Mouse (Mus musculus): ENCODE measurements around the gene Rorc. TPM values are rescaled to one million over a fixed set of nuclear protein-coding genes. Genes with fewer than 3 reads are reported as not detected.

Rorc gene
- 1.4 TPM for polyA plus RNA-seq (2015; fragmentation: Illumina TruSeq; extraction: RNeasy Lipid Tissue Mini Kit (QIAGEN cat#74804); ENCODE audit: insufficient read depth, low replicate concordance)

DNA sequence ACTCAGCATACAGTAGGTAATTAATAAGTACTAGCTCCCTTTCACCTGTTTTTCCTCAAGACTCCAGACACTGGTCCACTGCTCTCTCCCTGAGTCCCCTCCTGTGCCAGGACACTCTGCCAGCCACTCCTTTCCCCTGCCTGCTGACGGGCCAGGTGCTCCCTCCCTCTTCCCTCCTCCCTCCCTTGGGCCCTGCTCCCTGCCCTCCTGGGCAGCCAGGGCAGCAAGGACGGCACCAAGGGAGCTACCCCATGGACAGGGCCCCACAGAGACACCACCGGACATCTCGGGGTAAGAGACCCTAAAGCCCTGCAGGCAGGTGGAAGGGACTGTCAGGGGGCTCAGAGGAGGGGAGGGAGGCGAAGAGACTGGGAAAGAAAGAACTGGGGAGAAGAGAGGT is at the start of gene Rorc:
Gene Rorc (plus strand): TSS at position 154 of the 400 bp plus-strand sequence.

DNA sequence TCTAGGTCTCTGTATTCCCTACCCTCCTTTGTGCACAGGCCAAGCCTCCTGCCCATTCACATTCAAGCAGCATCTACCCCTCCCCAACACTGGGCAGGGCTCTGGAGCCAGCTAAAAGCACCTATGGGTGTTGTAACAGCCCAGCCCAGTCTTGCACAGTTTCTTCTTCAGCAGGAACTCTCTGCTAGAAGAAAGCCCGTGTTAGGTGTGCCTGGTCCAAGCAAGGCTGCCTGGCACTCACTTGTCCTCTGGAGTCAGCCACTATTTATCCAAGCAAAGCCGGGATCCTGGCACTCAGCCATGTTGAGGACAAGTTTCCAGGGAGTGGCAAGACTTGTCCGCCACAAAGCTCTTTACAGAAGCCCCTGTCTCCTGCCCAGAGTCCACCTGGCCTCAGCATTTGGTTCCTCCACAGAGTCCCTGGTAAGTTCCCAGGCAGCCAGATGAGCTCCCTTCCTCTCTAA is 30.6 kb upstream of the Rorc start, which contains the start of gene Them5:
Gene Them5 (plus strand): TSS at position 141 of the 464 bp plus-strand sequence.

DNA sequence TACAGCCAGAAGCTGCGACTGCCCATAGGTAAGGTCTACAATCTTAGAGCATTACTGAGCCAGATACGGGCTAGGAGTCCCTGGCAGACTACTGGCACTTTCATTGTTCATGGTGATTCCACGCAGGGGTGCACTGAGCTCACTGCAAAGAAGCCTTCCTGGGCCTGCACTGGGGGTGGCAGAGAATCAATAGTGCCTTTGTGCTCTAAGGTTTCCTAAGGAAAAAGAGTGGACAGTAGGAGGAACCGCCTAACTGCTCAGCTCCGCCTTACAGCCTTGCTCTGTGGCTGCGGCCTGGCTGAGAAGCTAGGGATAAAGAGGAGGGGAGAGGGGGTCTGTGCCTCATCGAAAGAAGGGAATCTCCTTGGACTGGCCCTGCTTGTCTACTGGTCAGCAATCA is 10.5 kb upstream of the Rorc start, which contains the start of gene C2cd4d:
Gene C2cd4d (plus strand): TSS at position 301 of the 400 bp plus-strand sequence.

GRCm38 (mm10) chr3:94398217-94398616 is 25.6 kb downstream of the Rorc start, which contains the start of gene Lingo4:
TSS of gene Lingo4 (plus strand) at chr3:94398517.

GRCm38 (mm10) chr3:94413031-94413679 is 40.6 kb downstream of the Rorc start, which contains the start of gene Tdrkh:
TSS of gene Tdrkh (plus strand) at chr3:94413273.

GRCm38 (mm10) chr3:94442951-94443596 is 70.5 kb downstream of the Rorc start, which contains the start of gene Mrpl9:
TSS of gene Mrpl9 (plus strand) at chr3:94443318.

GRCm38 (mm10) chr3:94443597-94443964 is 71.0 kb downstream of the Rorc start, which contains the start of gene Oaz3:
TSS of gene Oaz3 (minus strand) at chr3:94443915.

Other genes starting within 250 kb of the Rorc start
- not detected for gene Gm10696, start 194.6 kb upstream of the Rorc start, polyA plus RNA-seq (2015; fragmentation: Illumina TruSeq; extraction: RNeasy Lipid Tissue Mini Kit (QIAGEN cat#74804); ENCODE audit: insufficient read depth, low replicate concordance)
- gene Gm5286, start 176.1 kb upstream of the Rorc start, polyA plus RNA-seq (2015; fragmentation: Illumina TruSeq; extraction: RNeasy Lipid Tissue Mini Kit (QIAGEN cat#74804); ENCODE audit: insufficient read depth, low replicate concordance) = not detected
- not detected for gene Gm4778, start 108.8 kb upstream of the Rorc start, polyA plus RNA-seq (2015; fragmentation: Illumina TruSeq; extraction: RNeasy Lipid Tissue Mini Kit (QIAGEN cat#74804); ENCODE audit: insufficient read depth, low replicate concordance)
- 6.1 TPM for gene Them4, start 62.7 kb upstream of the Rorc start, polyA plus RNA-seq (2015; fragmentation: Illumina TruSeq; extraction: RNeasy Lipid Tissue Mini Kit (QIAGEN cat#74804); ENCODE audit: insufficient read depth, low replicate concordance)
- not detected for gene Them5, start 30.7 kb upstream of the Rorc start, polyA plus RNA-seq (2015; fragmentation: Illumina TruSeq; extraction: RNeasy Lipid Tissue Mini Kit (QIAGEN cat#74804); ENCODE audit: insufficient read depth, low replicate concordance)
- gene C2cd4d, start 10.4 kb upstream of the Rorc start, polyA plus RNA-seq (2015; fragmentation: Illumina TruSeq; extraction: RNeasy Lipid Tissue Mini Kit (QIAGEN cat#74804); ENCODE audit: insufficient read depth, low replicate concordance) = not detected
- 0.23 TPM for gene Lingo4, start 25.7 kb downstream of the Rorc start, polyA plus RNA-seq (2015; fragmentation: Illumina TruSeq; extraction: RNeasy Lipid Tissue Mini Kit (QIAGEN cat#74804); ENCODE audit: insufficient read depth, low replicate concordance)
- gene Tdrkh, start 40.5 kb downstream of the Rorc start, polyA plus RNA-seq (2015; fragmentation: Illumina TruSeq; extraction: RNeasy Lipid Tissue Mini Kit (QIAGEN cat#74804); ENCODE audit: insufficient read depth, low replicate concordance) = 6.1 TPM
- gene Mrpl9, start 70.5 kb downstream of the Rorc start, polyA plus RNA-seq (2015; fragmentation: Illumina TruSeq; extraction: RNeasy Lipid Tissue Mini Kit (QIAGEN cat#74804); ENCODE audit: insufficient read depth, low replicate concordance) = 54.0 TPM
- not detected for gene Oaz3, start 71.1 kb downstream of the Rorc start, polyA plus RNA-seq (2015; fragmentation: Illumina TruSeq; extraction: RNeasy Lipid Tissue Mini Kit (QIAGEN cat#74804); ENCODE audit: insufficient read depth, low replicate concordance)
- gene Celf3, start 105.5 kb downstream of the Rorc start, polyA plus RNA-seq (2015; fragmentation: Illumina TruSeq; extraction: RNeasy Lipid Tissue Mini Kit (QIAGEN cat#74804); ENCODE audit: insufficient read depth, low replicate concordance) = not detected
- gene Riiad1, start 107.5 kb downstream of the Rorc start, polyA plus RNA-seq (2015; fragmentation: Illumina TruSeq; extraction: RNeasy Lipid Tissue Mini Kit (QIAGEN cat#74804); ENCODE audit: insufficient read depth, low replicate concordance) = 1.3 TPM
- 44.1 TPM for gene Snx27, start 209.9 kb downstream of the Rorc start, polyA plus RNA-seq (2015; fragmentation: Illumina TruSeq; extraction: RNeasy Lipid Tissue Mini Kit (QIAGEN cat#74804); ENCODE audit: insufficient read depth, low replicate concordance)

Data from spleen, adult 10 weeks (tissue).